Mouse (Mus musculus) liver, adult 2 months (tissue): ENCODE data around the gene Rps12-ps3. TPM values are rescaled to one million over a fixed set of nuclear protein-coding genes. Genes with fewer than 3 reads are reported as not detected.

Experiments
- DNase-seq: peaks from one replicate; pipeline ENCODE4 v3.0.0-alpha.2; 2011; ENCODE audit warnings: low read depth, low spot score; ENCODE audit errors: extremely low read depth
- H3K27ac ChIP-seq: fragments of 200-500 bp; replicated peaks from 2 replicates; pipeline ENCODE4 v1.5.1; 2012; ENCODE audit warnings: low read depth, mild to moderate bottlenecking, control low read depth, inconsistent platforms, low read length; ENCODE audit not compliant: insufficient read depth
- H3K27me3 ChIP-seq: fragments of 200-500 bp; 2 replicates; pipeline ENCODE4 v1.6.1; 2012; ENCODE audit warnings: mild to moderate bottlenecking, moderate library complexity, low read length, inconsistent platforms; ENCODE audit not compliant: control insufficient read depth, insufficient read depth
- H3K36me3 ChIP-seq: fragments of 200-500 bp; 2 replicates; pipeline ENCODE4 v1.6.1; 2012; ENCODE audit warnings: low read length, inconsistent platforms; ENCODE audit not compliant: control insufficient read depth, insufficient read depth
- H3K4me1 ChIP-seq: fragments of 200-500 bp; 2 replicates; pipeline ENCODE4 v1.6.1; 2011; ENCODE audit warnings: low read length; ENCODE audit not compliant: control insufficient read depth, insufficient read depth
- H3K4me3 ChIP-seq: fragments of 200-500 bp; 2 replicates; pipeline ENCODE4 v1.5.1; 2011; ENCODE audit warnings: low read depth, mild to moderate bottlenecking, control low read depth, low read length, moderate library complexity; ENCODE audit not compliant: insufficient read depth
- H3K79me2 ChIP-seq: fragments of 200-500 bp; 2 replicates; pipeline ENCODE4 v1.6.1; 2012; ENCODE audit warnings: inconsistent platforms, mild to moderate bottlenecking, low read length, moderate library complexity; ENCODE audit not compliant: control insufficient read depth, insufficient read depth
- H3K9ac ChIP-seq: fragments of 200-500 bp; 2 replicates; pipeline ENCODE4 v1.6.1; 2012; ENCODE audit warnings: low read depth, mild to moderate bottlenecking, control low read depth, inconsistent platforms, low read length
- CTCF ChIP-seq: fragments of 200-500 bp; IDR thresholded peaks from 2 replicates; pipeline ENCODE4 v1.5.1; 2011; ENCODE audit warnings: low read depth, low read length, control low read depth
- POLR2A ChIP-seq: fragments of 200-500 bp; IDR thresholded peaks from 2 replicates; pipeline ENCODE4 v1.6.1; 2011; ENCODE audit warnings: low read length, control low read depth; ENCODE audit not compliant: insufficient read depth; ENCODE audit errors: extremely low read depth
- WGBS: fragments of 180-500 bp; shearing (Covaris S2); methylation state at CpG from one replicate; pipeline ENCODE4 v1.1.7; 2018; 5-methylcytosine and 5-hydroxymethylcytosine counted together
- polyA plus RNA-seq: library from polyadenylated mRNA; depleted of rRNA; stranded (reverse); fragments of >200 nt; gene quantifications from 2 replicates; pipeline ENCODE4 v1.2.3, GENCODE M21; 2012
- total RNA-seq: library from RNA; depleted of rRNA; stranded (reverse); fragments of >200 nt; gene quantifications from 2 replicates; pipeline ENCODE4 v1.2.3, GENCODE M21; 2014

The Rps12-ps3 gene
- total and polyA plus RNA-seq, 2 experiments, result 24.3 to 695 TPM

DNA sequence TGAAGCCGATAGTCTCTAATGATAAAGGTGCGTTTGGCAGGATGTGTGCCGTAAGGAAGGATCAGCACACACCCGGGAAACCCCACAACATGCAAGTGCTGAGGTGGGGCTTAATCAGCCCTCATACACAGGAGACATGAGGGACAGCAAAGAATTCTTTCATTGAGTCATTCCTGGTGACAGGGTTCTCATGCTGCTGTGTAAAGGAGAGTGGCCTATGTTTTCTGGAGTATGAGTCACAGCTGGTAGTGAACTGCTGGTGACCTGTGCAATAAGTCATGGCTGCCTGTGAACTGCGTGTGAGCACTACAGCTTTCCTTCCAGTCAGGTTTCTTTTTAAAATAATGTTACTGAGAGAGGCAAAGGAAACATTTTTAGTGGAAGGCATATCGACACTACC, 32.3 kb upstream of the Rps12-ps3 start:
- Histone ChIP-seq H3K27me3 (no peaks in the 10 kb centered on the region), H3K27ac (no peak overlapping the region), H3K4me3 (no peak overlapping the region), H3K4me1 (no peaks in the 10 kb centered on the region), H3K9ac (no peak overlapping the region), H3K36me3 (no peaks in the 10 kb centered on the region), H3K79me2 (no peaks in the 10 kb centered on the region)
- TF ChIP-seq POLR2A, result no peak
- TF ChIP-seq CTCF, result no peak
- DNase-seq, result no peak
- WGBS, result 87% methylated on average over 6 of the region's 6 CpGs

DNA sequence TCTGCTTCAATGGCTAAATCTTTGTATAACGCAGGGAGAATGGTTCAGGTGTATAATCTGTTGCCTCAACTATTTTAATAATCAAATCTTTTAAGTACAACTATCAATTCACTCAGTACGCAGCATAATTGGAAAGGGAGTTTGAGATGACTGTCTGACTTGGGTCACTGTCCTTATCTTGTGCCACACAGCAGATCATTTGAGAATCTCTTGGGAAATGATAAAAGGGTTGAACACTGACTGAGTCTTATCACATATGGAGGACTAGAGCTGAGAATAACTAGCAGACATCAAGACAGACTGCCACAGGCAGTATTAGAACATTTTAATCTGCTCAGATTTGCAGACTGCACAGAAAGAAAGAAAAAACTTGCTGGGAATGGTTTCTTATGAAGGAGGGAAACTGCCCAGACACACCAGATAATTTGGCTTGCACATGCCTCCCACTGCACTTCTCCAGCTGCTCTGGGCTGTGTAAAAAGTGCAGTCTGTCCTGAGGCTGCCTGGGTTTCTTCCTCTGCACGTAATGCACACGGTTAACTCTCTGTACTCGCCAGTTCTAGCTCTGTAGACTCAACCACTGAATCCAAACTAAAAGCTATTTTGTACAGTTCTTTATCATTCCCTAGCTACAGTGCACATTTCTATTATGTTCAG, 29.8 kb upstream of the Rps12-ps3 start:
- no peaks in the 10 kb centered on the region for H3K4me1 ChIP-seq
- peaks cover 3% of the 10 kb centered on the region for H3K36me3 ChIP-seq
- H3K4me3 ChIP-seq, result no peak overlapping the region
- TF ChIP-seq POLR2A, result no peak
- no peak for TF ChIP-seq CTCF
- no peak overlapping the region for H3K27ac ChIP-seq
- H3K9ac ChIP-seq, result no peak overlapping the region
- no peaks in the 10 kb centered on the region for H3K79me2 ChIP-seq
- 89% methylated on average over 5 of the region's 5 CpGs for WGBS
- no peak for DNase-seq
- no peaks in the 10 kb centered on the region for H3K27me3 ChIP-seq

DNA sequence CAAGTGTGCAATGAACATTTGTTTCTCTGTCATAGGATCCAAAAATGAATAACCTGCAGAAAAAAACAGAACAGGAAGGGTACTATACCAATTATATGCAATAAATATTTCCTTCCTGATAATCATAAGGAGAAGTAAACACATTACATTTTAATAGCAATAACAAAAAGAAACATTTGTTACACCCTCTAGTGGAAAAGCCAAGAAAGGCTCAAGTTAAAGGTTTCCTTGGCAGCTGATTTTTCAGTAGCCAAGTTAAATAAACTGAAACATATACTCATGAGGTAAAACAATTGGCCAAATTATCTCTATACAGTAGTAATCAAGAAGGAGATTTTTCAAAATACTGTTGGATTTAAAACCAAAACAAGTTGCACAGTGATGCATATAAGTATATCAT, 6.8 kb upstream of the Rps12-ps3 start:
- H3K79me2 ChIP-seq, result peaks cover 3% of the 10 kb centered on the region; the same call in 1 of the 2 replicates
- no peak overlapping the region for H3K4me3 ChIP-seq
- no peak for DNase-seq
- TF ChIP-seq CTCF (no peak), POLR2A (no peak)
- peaks cover 4% of the 10 kb centered on the region; the same call in 1 of the 2 replicates for H3K4me1 ChIP-seq
- H3K9ac ChIP-seq, result no peak overlapping the region
- H3K27ac ChIP-seq, result no peak overlapping the region
- H3K27me3 ChIP-seq, result no peaks in the 10 kb centered on the region
- H3K36me3 ChIP-seq, result 0 out of 2 replicates have a peak, but pooled peaks cover 2% of the 10 kb centered on the region

DNA sequence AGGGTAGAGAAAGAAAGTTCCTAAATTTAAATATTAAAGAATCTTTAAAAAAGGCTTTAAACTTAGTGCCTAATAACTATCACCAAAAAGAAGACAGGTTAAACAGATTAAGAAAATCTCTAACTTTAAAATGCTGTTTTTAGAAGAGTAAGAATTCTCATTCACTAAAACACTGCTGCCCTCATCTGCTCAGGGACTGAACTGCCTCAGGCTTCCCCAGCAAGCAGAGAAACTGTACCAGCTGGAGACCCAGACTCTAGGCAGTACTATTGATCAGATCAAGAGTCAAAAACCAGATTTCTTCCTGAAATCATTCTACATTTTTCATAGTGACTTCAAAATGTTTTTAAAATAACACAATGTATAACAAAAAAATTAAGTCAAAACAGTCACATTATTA, 5.5 kb upstream of the Rps12-ps3 start:
- no peak for TF ChIP-seq POLR2A
- TF ChIP-seq CTCF, result peak; percentile 44; the same call in 1 of the 2 replicates
- no peak overlapping the region for H3K4me3 ChIP-seq
- H3K27ac ChIP-seq, result no peak overlapping the region
- no peak for DNase-seq
- no peak overlapping the region for H3K9ac ChIP-seq
- H3K4me1 ChIP-seq, result peaks cover 4% of the 10 kb centered on the region; the same call in 1 of the 2 replicates
- peaks cover 3% of the 10 kb centered on the region; the same call in 1 of the 2 replicates for H3K79me2 ChIP-seq
- 0 out of 2 replicates have a peak, but pooled peaks cover 2% of the 10 kb centered on the region for H3K36me3 ChIP-seq
- no peaks in the 10 kb centered on the region for H3K27me3 ChIP-seq

DNA sequence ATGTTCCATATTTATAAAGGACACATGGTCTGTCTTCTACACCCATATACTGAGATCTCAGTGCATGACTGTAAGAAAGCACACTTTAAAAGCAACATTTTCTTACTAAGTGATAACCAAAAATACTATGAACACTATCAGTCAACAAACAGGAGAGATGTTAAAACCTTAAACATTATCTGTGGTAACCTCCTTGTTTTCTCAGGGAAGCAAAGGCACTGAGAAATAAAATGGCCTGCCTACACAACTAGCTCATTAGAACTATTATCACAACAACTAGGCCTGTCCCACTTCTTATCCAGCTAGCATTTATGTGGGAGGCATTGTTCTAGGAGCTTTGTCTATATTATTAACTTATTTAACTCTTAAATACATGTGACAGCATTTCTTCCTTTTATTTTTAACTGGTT, 8.7 kb downstream of the Rps12-ps3 start:
- no peak overlapping the region for H3K9ac ChIP-seq
- no peak overlapping the region for H3K27ac ChIP-seq
- H3K79me2 ChIP-seq, result peaks cover 10% of the 10 kb centered on the region; the same call in 1 of the 2 replicates
- H3K4me1 ChIP-seq, result peaks cover 7% of the 10 kb centered on the region; the same call in 1 of the 2 replicates
- peaks cover 3% of the 10 kb centered on the region; the same call in 1 of the 2 replicates for H3K36me3 ChIP-seq
- no peak for DNase-seq
- TF ChIP-seq CTCF (no peak), POLR2A (no peak)
- no peak overlapping the region for H3K4me3 ChIP-seq
- H3K27me3 ChIP-seq, result no peaks in the 10 kb centered on the region

DNA sequence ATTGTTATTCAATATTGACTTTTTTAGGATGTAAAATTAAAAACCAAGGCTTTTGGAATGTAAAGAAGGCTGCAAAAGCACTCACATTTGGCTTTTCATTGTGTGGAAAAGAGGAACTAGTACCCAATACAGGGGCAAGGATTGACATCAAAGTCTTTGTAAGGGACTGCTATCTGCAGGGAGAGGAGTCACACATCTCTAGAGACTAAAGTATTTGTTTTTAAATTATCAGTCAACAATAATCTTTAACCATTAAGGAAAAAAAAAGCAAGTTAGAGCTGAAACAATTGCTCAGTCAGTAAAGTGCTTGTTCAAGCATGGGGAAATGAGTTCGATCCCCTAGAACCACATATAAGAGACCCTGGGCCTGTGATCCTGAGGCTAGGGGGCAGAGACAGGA, 14.6 kb downstream of the Rps12-ps3 start:
- TF ChIP-seq CTCF (no peak), POLR2A (no peak)
- Histone ChIP-seq H3K4me1 (peaks cover 9% of the 10 kb centered on the region; the same call in 1 of the 2 replicates), H3K4me3 (no peak overlapping the region), H3K9ac (no peak overlapping the region), H3K27me3 (no peaks in the 10 kb centered on the region), H3K27ac (no peak overlapping the region), H3K79me2 (peaks cover 7% of the 10 kb centered on the region; the same call in 1 of the 2 replicates), H3K36me3 (no peaks in the 10 kb centered on the region)
- 95% methylated on average over 1 of the region's 1 CpGs for WGBS
- DNase-seq, result no peak
